Mouse (Mus musculus): ENCODE measurements around the gene Olfr1535.

Olfr1535 gene

GRCm38 (mm10) chr13:21559793-21560192 is at the start of gene Olfr1535:
Olfr1535 (minus strand) TSS chr13:21559893.
- DNase-seq = no peak

- DNase-seq = no peak
These were observed 31.9 kb upstream of the Olfr1535 start for GRCm38 (mm10) chr13:21591618-21592017.

GRCm38 (mm10) chr13:21581659-21582058 is 22.0 kb upstream of the Olfr1535 start, which contains the start of gene Olfr1364:
Olfr1364 (minus strand) TSS chr13:21581759.
- no peak for DNase-seq

GRCm38 (mm10) chr13:21550416-21551110 is 9.1 kb downstream of the Olfr1535 start:
- DNase-seq = no peak

GRCm38 (mm10) chr13:21549487-21549886 is 10.2 kb downstream of the Olfr1535 start:
- no peak for DNase-seq

GRCm38 (mm10) chr13:21542708-21543107 is 17.0 kb downstream of the Olfr1535 start, which contains the start of gene Olfr1366:
Olfr1366 (minus strand) TSS chr13:21542808.
- no peak for DNase-seq

GRCm38 (mm10) chr13:21530781-21531201 is 28.9 kb downstream of the Olfr1535 start, which contains the start of gene Zkscan8:
Zkscan8 (minus strand) TSS chr13:21531120.
- peak; percentile 90 for DNase-seq

GRCm38 (mm10) chr13:21530136-21530535 is 29.6 kb downstream of the Olfr1535 start:
- no peak for DNase-seq

- peak; percentile 84 for DNase-seq
These were observed 53.5 kb downstream of the Olfr1535 start for GRCm38 (mm10) chr13:21506221-21506649.

Data from cerebellum, adult 9-11 months (tissue).